Mouse (Mus musculus) effector memory CD4-positive, alpha-beta T cell, adult 5 months (primary cell): ENCODE results near the gene Nfkb1. TPM values are rescaled to one million over a fixed set of nuclear protein-coding genes. Genes with fewer than 3 reads are reported as not detected.

Experiments used
- polyA plus RNA-seq: library from polyadenylated mRNA; unstranded; fragments of 100-300 nt; shearing (Covaris generic); gene quantifications from one replicate; pipeline ENCODE4 v1.2.1, GENCODE M21; 2017

The Nfkb1 gene
- polyA plus RNA-seq: 79.7 TPM

DNA sequence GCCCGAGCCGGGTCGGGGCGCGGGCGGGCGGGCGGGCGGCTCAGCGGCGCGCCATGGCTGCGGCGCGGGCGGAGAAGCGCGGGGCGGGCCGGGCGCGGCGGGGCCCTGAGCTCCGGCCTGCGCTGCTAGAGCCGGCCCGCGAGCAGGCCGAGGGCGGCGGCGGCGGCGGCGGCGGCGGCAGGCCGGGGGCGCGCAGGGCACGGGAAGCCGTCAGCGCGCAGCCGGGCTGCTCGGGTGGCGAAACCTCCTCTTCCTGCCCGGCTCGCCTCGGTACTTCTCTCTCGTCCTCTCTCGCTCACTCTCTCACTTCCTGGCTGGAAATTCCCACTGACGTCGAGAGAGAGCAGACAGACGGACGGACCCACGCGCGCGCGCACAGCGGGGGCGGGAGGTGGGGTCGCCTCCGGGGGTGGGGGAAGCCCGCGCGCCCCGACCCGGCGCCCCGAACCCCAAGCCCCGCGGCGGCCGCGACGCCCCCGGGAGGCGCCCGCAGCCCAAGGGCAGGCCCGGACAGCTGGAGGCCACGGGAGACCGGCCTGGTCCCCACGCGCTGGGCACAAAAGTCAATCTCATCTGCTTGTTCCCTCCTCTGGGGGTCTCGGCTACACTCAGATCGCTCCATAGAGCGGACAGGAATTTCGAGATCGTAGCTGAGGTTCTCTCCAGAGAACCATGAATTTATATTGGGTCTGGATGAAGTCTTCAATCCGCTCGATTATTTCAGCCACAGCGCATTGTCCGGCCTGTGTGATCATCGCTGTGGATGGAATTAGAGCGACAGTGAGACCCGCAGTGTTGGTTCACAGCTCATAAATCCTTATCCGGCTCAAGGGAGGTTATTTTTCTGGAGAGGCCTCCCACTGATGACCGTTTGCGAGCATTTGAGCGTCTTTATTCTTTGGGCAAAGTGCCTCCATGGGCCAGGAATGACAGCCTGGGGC lies at the start of gene Nfkb1:
TSS of gene Nfkb1 (minus strand) at position 357 of the 941 bp plus-strand sequence.

Other genes starting within 250 kb of the Nfkb1 start
- gene Manba, start 205.9 kb downstream of the Nfkb1 start, polyA plus RNA-seq: 16.6 TPM
- gene Slc39a8, start 133.7 kb upstream of the Nfkb1 start, polyA plus RNA-seq: 4.8 TPM